Mouse (Mus musculus): ENCODE results near the gene Mcur1. TPM values are rescaled to one million over a fixed set of nuclear protein-coding genes. Genes with fewer than 3 reads are reported as not detected.

The Mcur1 gene
- polyA plus RNA-seq, 1 experiment: 13.5 TPM

DNA sequence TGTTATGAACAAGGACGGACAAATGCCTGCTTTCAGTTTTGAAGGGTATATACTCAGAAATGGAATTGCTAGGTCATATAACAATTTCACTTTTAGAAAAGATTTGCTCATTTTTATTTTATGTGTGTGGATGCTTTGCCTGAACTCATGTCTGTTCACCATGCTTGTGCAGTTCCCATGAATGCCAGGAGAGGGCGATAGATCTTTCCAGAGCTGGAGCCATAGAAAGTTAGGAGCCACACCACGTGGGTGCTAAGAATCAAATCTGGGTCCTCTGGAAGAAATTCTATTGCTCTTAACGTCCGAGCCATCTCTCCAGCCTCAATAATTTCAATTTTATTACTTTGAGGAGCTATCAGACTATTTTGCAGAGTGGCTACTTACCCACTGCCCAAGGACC lies 17.3 kb upstream of the Mcur1 start:
- H3K4me3 ChIP-seq (replicated peaks; ENCODE audit: control insufficient read depth, low read depth, low read length): no peak overlapping the region
- TF ChIP-seq POLR2A (IDR thresholded peaks at IDR 0.05; ENCODE audit: borderline replicate concordance, control insufficient read depth, low read depth, low read length) (no peak), CTCF (IDR thresholded peaks at IDR 0.05; ENCODE audit: control insufficient read depth, insufficient read depth, low read length) (peak; percentile 54)
- no peak overlapping the region for H3K27ac ChIP-seq (ENCODE audit: control insufficient read depth, insufficient read depth, low read depth, low read length, poor library complexity)
- no peaks in the 10 kb centered on the region for H3K4me1 ChIP-seq (ENCODE audit: control insufficient read depth, insufficient read depth, low read length)
- WGBS: 60% methylated on average over 5 of the region's 5 CpGs

DNA sequence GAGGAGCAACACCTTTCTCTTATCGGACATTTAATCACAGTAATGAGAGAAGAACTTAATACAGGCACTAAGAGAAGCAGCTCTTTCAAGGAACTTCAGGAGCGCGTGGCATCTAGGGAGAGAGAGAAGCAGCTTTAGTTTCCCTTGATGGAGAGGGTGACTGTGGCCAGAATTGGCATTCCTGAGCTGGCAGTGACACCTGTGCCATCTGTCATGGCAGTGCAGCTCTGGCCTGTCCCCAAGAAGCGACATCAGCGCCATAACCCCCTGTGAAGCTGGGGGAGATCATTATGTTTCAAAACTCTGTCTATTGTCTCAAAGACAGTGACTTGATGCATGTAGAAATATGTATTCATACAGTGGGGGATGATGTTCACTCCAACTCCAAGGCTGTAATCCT lies 15.4 kb upstream of the Mcur1 start:
- 88% methylated on average over 5 of the region's 5 CpGs for WGBS
- TF ChIP-seq CTCF (IDR thresholded peaks at IDR 0.05; ENCODE audit: control insufficient read depth, insufficient read depth, low read length) (no peak), POLR2A (IDR thresholded peaks at IDR 0.05; ENCODE audit: borderline replicate concordance, control insufficient read depth, low read depth, low read length) (no peak)
- no peaks in the 10 kb centered on the region for H3K4me1 ChIP-seq (ENCODE audit: control insufficient read depth, insufficient read depth, low read length)
- H3K27ac ChIP-seq (ENCODE audit: control insufficient read depth, insufficient read depth, low read depth, low read length, poor library complexity): no peak overlapping the region
- H3K4me3 ChIP-seq (replicated peaks; ENCODE audit: control insufficient read depth, low read depth, low read length): no peak overlapping the region

DNA sequence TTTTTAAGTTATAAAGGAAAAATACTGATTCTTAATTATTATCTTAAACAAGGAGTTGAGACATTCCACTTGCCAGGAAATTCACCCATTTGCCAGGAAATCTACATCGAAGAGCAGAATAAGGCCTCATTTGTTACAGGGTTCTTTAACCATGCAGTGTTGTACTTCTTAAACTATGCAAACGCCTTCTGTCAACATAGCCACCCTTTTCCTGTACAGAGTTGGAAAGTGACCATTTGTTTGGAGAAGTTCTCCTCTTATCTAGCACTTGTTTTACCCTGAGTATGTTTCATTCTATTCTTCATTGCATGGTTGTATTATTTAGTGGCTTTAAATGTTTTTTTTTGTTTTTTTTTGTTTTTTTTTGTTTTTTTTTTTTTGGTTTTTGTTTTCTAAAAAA lies 14.0 kb upstream of the Mcur1 start:
- H3K4me3 ChIP-seq (replicated peaks; ENCODE audit: control insufficient read depth, low read depth, low read length): no peak overlapping the region
- H3K27ac ChIP-seq (ENCODE audit: control insufficient read depth, insufficient read depth, low read depth, low read length, poor library complexity): no peak overlapping the region
- WGBS: 63% methylated on average over 2 of the region's 2 CpGs
- H3K4me1 ChIP-seq (ENCODE audit: control insufficient read depth, insufficient read depth, low read length): no peaks in the 10 kb centered on the region
- no peak for TF ChIP-seq POLR2A (IDR thresholded peaks at IDR 0.05; ENCODE audit: borderline replicate concordance, control insufficient read depth, low read depth, low read length)
- TF ChIP-seq CTCF (IDR thresholded peaks at IDR 0.05; ENCODE audit: control insufficient read depth, insufficient read depth, low read length): no peak

DNA sequence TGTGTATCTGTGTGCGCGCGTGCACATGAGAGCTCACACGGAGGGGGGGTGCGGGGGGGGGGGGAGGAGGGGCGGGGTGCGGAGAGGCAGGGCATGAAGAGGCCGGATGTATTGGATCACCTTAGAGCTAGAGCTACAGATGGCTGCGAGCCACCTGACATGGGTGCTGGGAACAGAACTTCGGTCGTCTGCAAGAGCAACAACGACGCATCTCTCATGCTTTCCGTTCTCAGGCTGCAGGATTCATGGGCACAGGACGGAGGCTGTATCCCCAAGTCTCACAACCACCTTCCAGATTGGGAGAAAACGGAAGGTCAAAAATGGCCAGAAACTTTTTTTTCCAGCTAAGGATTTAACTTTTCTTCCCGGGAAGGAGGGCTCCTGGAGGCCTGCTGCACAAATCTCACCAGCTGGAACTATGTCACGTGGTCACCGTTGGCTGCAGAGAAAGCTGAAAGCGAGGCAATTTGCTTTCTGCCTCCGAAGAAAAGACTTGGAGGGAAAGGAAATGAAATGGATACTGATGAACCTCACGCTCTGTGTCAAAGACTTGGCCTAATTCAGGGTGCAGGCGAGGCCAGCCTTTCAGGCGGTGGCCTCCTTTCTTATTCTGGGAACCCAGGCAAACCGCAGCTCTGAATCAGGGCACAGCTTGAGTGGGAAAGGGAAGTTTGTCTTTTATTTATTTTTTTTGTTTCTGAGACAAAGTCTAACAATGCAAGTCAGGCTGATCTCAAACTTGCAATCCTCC lies 7.3 kb upstream of the Mcur1 start:
- no peak overlapping the region for H3K27ac ChIP-seq (ENCODE audit: control insufficient read depth, insufficient read depth, low read depth, low read length, poor library complexity)
- TF ChIP-seq POLR2A (IDR thresholded peaks at IDR 0.05; ENCODE audit: borderline replicate concordance, control insufficient read depth, low read depth, low read length): no peak
- TF ChIP-seq CTCF (IDR thresholded peaks at IDR 0.05; ENCODE audit: control insufficient read depth, insufficient read depth, low read length): no peak
- no peak overlapping the region for H3K4me3 ChIP-seq (replicated peaks; ENCODE audit: control insufficient read depth, low read depth, low read length)
- 72% methylated on average over 25 of the region's 25 CpGs for WGBS
- no peaks in the 10 kb centered on the region for H3K4me1 ChIP-seq (ENCODE audit: control insufficient read depth, insufficient read depth, low read length)

DNA sequence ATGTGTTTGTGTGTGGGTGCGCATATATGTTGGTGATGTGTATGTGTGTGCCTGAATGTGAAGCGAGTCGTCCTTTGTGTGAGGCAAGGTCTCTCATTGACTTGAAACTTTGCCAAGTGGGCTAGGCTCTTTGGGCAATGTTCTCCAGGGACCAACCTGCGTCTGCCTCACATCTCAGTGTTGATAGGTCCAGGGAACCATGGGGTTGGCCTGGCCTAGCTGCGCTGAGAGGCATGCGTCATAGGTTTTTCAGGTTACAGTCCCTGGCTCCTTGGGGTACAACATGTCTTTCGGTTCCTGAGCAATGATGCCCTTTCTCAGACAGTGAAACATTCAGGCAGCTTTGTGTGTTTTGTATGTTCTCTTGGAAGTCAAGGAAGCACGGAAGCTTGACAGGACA lies 6.2 kb upstream of the Mcur1 start:
- Histone ChIP-seq H3K4me1 (ENCODE audit: control insufficient read depth, insufficient read depth, low read length) (no peaks in the 10 kb centered on the region), H3K4me3 (replicated peaks; ENCODE audit: control insufficient read depth, low read depth, low read length) (no peak overlapping the region), H3K27ac (ENCODE audit: control insufficient read depth, insufficient read depth, low read depth, low read length, poor library complexity) (no peak overlapping the region)
- TF ChIP-seq POLR2A (IDR thresholded peaks at IDR 0.05; ENCODE audit: borderline replicate concordance, control insufficient read depth, low read depth, low read length) (no peak), CTCF (IDR thresholded peaks at IDR 0.05; ENCODE audit: control insufficient read depth, insufficient read depth, low read length) (no peak)
- 85% methylated on average over 8 of the region's 8 CpGs for WGBS

DNA sequence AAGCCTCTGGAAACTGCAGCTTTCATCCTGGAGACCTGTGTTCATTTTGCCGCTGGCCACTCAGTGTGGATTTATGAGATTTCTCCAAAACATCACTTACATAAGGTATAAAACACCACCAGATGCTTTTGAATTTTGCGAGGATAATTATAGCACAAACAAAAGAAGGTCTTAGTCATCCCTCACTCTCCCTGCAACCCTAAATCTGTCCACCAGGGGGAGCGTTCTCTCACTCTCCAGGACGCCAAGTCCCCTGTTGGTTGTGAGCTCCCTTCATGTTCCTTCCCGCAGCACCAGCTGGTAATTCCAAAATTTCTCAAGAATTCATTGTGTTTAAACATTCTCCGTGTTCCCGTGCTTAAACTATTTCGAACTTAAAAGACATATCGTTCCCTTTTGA lies 5.4 kb upstream of the Mcur1 start:
- 14% methylated on average over 9 of the region's 9 CpGs for WGBS
- Histone ChIP-seq H3K4me3 (replicated peaks; ENCODE audit: control insufficient read depth, low read depth, low read length) (no peak overlapping the region), H3K27ac (ENCODE audit: control insufficient read depth, insufficient read depth, low read depth, low read length, poor library complexity) (no peak overlapping the region), H3K4me1 (ENCODE audit: control insufficient read depth, insufficient read depth, low read length) (no peaks in the 10 kb centered on the region)
- TF ChIP-seq CTCF (IDR thresholded peaks at IDR 0.05; ENCODE audit: control insufficient read depth, insufficient read depth, low read length) (peak; percentile 90), POLR2A (IDR thresholded peaks at IDR 0.05; ENCODE audit: borderline replicate concordance, control insufficient read depth, low read depth, low read length) (no peak)

DNA sequence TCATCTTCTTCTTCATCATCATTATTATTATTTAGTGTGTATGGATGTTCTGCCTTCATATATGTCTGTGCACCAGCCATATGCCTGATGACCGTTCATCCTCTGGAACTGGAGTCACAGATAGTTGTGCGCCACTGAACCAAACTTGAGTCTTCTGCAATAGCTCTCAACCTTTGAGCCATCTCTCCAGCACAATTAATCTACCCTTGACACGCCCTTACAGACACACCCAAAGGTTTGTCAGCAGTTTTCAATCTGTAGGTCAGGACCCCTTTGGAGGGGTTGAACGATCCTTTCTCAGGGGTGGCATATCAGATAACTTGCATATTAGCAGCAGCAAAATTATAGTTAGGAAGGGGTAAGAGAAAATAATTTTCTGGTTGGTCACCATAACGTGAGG lies 4.7 kb upstream of the Mcur1 start:
- no peak for TF ChIP-seq CTCF (IDR thresholded peaks at IDR 0.05; ENCODE audit: control insufficient read depth, insufficient read depth, low read length)
- no peaks in the 10 kb centered on the region for H3K4me1 ChIP-seq (ENCODE audit: control insufficient read depth, insufficient read depth, low read length)
- H3K4me3 ChIP-seq (replicated peaks; ENCODE audit: control insufficient read depth, low read depth, low read length): no peak overlapping the region
- no peak overlapping the region for H3K27ac ChIP-seq (ENCODE audit: control insufficient read depth, insufficient read depth, low read depth, low read length, poor library complexity)
- 64% methylated on average over 5 of the region's 5 CpGs for WGBS

DNA sequence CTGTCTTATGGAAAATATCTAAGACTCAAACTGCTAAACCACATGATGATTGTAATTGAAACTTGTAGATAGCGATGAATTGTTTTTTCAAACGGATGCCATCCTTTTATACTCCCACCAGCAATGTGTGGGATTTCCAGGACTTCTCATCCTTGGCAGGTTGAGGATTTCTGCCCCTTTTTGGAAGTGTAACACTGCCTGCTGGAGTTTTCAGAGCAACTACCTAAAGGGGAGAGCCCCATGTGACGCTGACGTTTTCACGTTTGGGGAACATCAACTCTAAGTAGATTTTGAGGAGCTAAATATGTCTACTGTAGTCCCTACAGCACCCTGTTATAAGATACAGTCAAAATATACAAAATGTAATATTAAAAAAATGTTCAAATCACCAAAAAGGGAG lies 2.7 kb upstream of the Mcur1 start:
- TF ChIP-seq POLR2A (IDR thresholded peaks at IDR 0.05; ENCODE audit: borderline replicate concordance, control insufficient read depth, low read depth, low read length): no peak
- no peak for TF ChIP-seq CTCF (IDR thresholded peaks at IDR 0.05; ENCODE audit: control insufficient read depth, insufficient read depth, low read length)
- 85% methylated on average over 5 of the region's 5 CpGs for WGBS
- Histone ChIP-seq H3K4me3 (replicated peaks; ENCODE audit: control insufficient read depth, low read depth, low read length) (no peak overlapping the region), H3K4me1 (ENCODE audit: control insufficient read depth, insufficient read depth, low read length) (no peaks in the 10 kb centered on the region; the same call in 1 of the 2 replicates), H3K27ac (ENCODE audit: control insufficient read depth, insufficient read depth, low read depth, low read length, poor library complexity) (no peak overlapping the region)

All from bone marrow, adult 2 months (tissue).